Mouse (Mus musculus) hindbrain, embryonic 14.5 days (tissue): Measurements from ENCODE around the gene Eno2. TPM values are rescaled to one million over a fixed set of nuclear protein-coding genes. Genes with fewer than 3 reads are reported as not detected.
"Not testable (repeated sequence)": the region's sequence is repeated elsewhere in the genome, so short reads cannot be mapped to it uniquely, and the experiment has no call there.

Experiments used
- ATAC-seq: fragments of 200-750 bp; cut with Nextera tagmentation; 2 replicates; pipeline ENCODE4 v1.8.0; 2017; ENCODE audit warnings: moderate number of reproducible peaks, mild to moderate bottlenecking, moderate TSS enrichment, moderate library complexity; ENCODE audit not compliant: low FRiP score
- DNase-seq: peaks from one replicate; pipeline ENCODE4 v3.0.0-alpha.2; 2015; ENCODE audit warnings: low spot score
- H3K27ac ChIP-seq: fragments of 300-500 bp; sonication (generic); 2 replicates; pipeline ENCODE4 v1.5.1; 2014; ENCODE audit warnings: mild to moderate bottlenecking, moderate library complexity
- H3K27me3 ChIP-seq: fragments of 300-500 bp; sonication (generic); 2 replicates; pipeline ENCODE4 v1.6.1; 2014; ENCODE audit warnings: mild to moderate bottlenecking, low read length, mixed read lengths; ENCODE audit not compliant: control insufficient read depth, insufficient read depth
- H3K36me3 ChIP-seq: fragments of 300-500 bp; sonication (generic); replicated peaks from 2 replicates; pipeline ENCODE4 v1.6.1; 2014; ENCODE audit not compliant: control insufficient read depth, insufficient read depth
- H3K4me1 ChIP-seq: fragments of 300-500 bp; sonication (generic); replicated peaks from 2 replicates; pipeline ENCODE4 v1.6.1; 2014; ENCODE audit warnings: antibody characterized with exemption, low read length, mixed read lengths; ENCODE audit not compliant: control insufficient read depth, insufficient read depth
- H3K4me2 ChIP-seq: fragments of 300-500 bp; sonication (generic); replicated peaks from 2 replicates; pipeline ENCODE4 v1.6.1; 2014; ENCODE audit warnings: mild to moderate bottlenecking, moderate library complexity
- H3K4me3 ChIP-seq: fragments of 300-500 bp; sonication (generic); replicated peaks from 2 replicates; pipeline ENCODE4 v1.5.1; 2014; ENCODE audit warnings: mild to moderate bottlenecking, low read length
- H3K9ac ChIP-seq: fragments of 300-500 bp; sonication (generic); 2 replicates; pipeline ENCODE4 v1.6.1; 2014
- H3K9me3 ChIP-seq: fragments of 300-500 bp; sonication (generic); 2 replicates; pipeline ENCODE4 v1.6.1; 2016; ENCODE audit warnings: low read length; ENCODE audit not compliant: control insufficient read depth
- WGBS: fragments of 180-500 bp; shearing (Covaris S2); extraction: QIAGEN DNeasy Blood & Tissue Kit; methylation state at CpG from one replicate; pipeline ENCODE4 v1.1.7; 2014; 5-methylcytosine and 5-hydroxymethylcytosine counted together
- polyA plus RNA-seq: library from polyadenylated mRNA; unstranded; fragments of >200 nt; fragmentation: Nextera tagmentation; extraction: Ambion mirVana; gene quantifications from 2 replicates; pipeline ENCODE4 v1.2.1, GENCODE M21; 2014

Eno2 gene
- polyA plus RNA-seq, 1 experiment from 2014 or later: 142 TPM

- 89% methylated on average over 4 of the region's 4 CpGs for WGBS
- Histone ChIP-seq H3K4me3 (no peak overlapping the region), H3K4me1 (peaks cover 29% of the 10 kb centered on the region), H3K4me2 (no peak overlapping the region), H3K9me3 (no peaks in the 10 kb centered on the region), H3K36me3 (peaks cover 20% of the 10 kb centered on the region), H3K9ac (no peak overlapping the region), H3K27ac (no peak overlapping the region), H3K27me3 (no peaks in the 10 kb centered on the region)
- ATAC-seq (no peak), DNase-seq (no peak)
Observed at GRCm38 (mm10) chr6:124807366-124807765, 37.9 kb upstream of the Eno2 start.

- DNase-seq (no peak), ATAC-seq (no peak)
- Histone ChIP-seq H3K9ac (no peak overlapping the region), H3K4me1 (peaks cover 25% of the 10 kb centered on the region), H3K36me3 (peaks cover 13% of the 10 kb centered on the region), H3K4me2 (peak overlapping the region; percentile 74), H3K4me3 (peak overlapping the region; percentile 36; the same call in 1 of the 2 replicates), H3K27me3 (no peaks in the 10 kb centered on the region), H3K27ac (peak overlapping the region; percentile 79), H3K9me3 (no peaks in the 10 kb centered on the region)
- 77% methylated on average over 7 of the region's 7 CpGs for WGBS
Observed at GRCm38 (mm10) chr6:124806446-124807140, 37.1 kb upstream of the Eno2 start.

- peaks cover 25% of the 10 kb centered on the region for H3K4me1 ChIP-seq
- peak overlapping the region; percentile 36 for H3K4me3 ChIP-seq
- WGBS: 2% methylated on average over 34 of the region's 34 CpGs
- peak overlapping the region; percentile 79 for H3K27ac ChIP-seq
- H3K36me3 ChIP-seq: peaks cover 6% of the 10 kb centered on the region
- ATAC-seq (peak; percentile 85), DNase-seq (peak; percentile 91)
- no peaks in the 10 kb centered on the region for H3K27me3 ChIP-seq
- peak overlapping the region; percentile 51 for H3K9ac ChIP-seq
- H3K9me3 ChIP-seq: no peaks in the 10 kb centered on the region
- H3K4me2 ChIP-seq: peak overlapping the region; percentile 74
Observed at GRCm38 (mm10) chr6:124805341-124806321, 36.2 kb upstream of the Eno2 start.

GRCm38 (mm10) chr6:124804341-124804740 lies 34.9 kb upstream of the Eno2 start:
- Histone ChIP-seq H3K4me1 (peaks cover 19% of the 10 kb centered on the region), H3K36me3 (no peaks in the 10 kb centered on the region), H3K9ac (no peak overlapping the region), H3K9me3 (no peaks in the 10 kb centered on the region), H3K27ac (no peak overlapping the region), H3K4me3 (no peak overlapping the region), H3K4me2 (no peak overlapping the region), H3K27me3 (no peaks in the 10 kb centered on the region)
- no peak for ATAC-seq
- 88% methylated on average over 3 of the region's 3 CpGs for WGBS
- DNase-seq: no peak

- DNase-seq, H3K27me3 ChIP-seq, H3K4me3 ChIP-seq, H3K9me3 ChIP-seq, H3K36me3 ChIP-seq, H3K4me2 ChIP-seq, H3K27ac ChIP-seq, ATAC-seq, H3K9ac ChIP-seq: not testable (repeated sequence)
- WGBS: 97% methylated on average over 4 of the region's 4 CpGs
- H3K4me1 ChIP-seq: peaks cover 15% of the 10 kb centered on the region
Observed at GRCm38 (mm10) chr6:124803691-124804090, 34.2 kb upstream of the Eno2 start.

- WGBS: 78% methylated on average over 3 of the region's 3 CpGs
Observed at GRCm38 (mm10) chr6:124803061-124803460, 33.6 kb upstream of the Eno2 start.

GRCm38 (mm10) chr6:124802400-124802799 lies 32.9 kb upstream of the Eno2 start:
- DNase-seq, H3K27ac ChIP-seq, H3K4me3 ChIP-seq, H3K36me3 ChIP-seq, H3K4me2 ChIP-seq, ATAC-seq, H3K9me3 ChIP-seq, H3K27me3 ChIP-seq, H3K9ac ChIP-seq: not testable (repeated sequence)
- H3K4me1 ChIP-seq: peaks cover 11% of the 10 kb centered on the region
- WGBS: 24% methylated on average over 4 of the region's 9 CpGs

More at GRCm38 (mm10) chr6:124803061-124803460, 33.6 kb upstream of the Eno2 start:
- Histone ChIP-seq H3K4me1 (peaks cover 12% of the 10 kb centered on the region), H3K9me3 (no peaks in the 10 kb centered on the region), H3K9ac (no peak overlapping the region), H3K27ac (no peak overlapping the region), H3K36me3 (no peaks in the 10 kb centered on the region), H3K27me3 (no peaks in the 10 kb centered on the region), H3K4me3 (no peak overlapping the region), H3K4me2 (no peak overlapping the region)
- ATAC-seq (no peak), DNase-seq (no peak)

GRCm38 (mm10) chr6:124796200-124796599 lies 26.7 kb upstream of the Eno2 start:
- no peak overlapping the region for H3K4me2 ChIP-seq
- H3K27me3 ChIP-seq: no peaks in the 10 kb centered on the region
- no peaks in the 10 kb centered on the region for H3K9me3 ChIP-seq
- no peak for ATAC-seq
- 86% methylated on average over 2 of the region's 2 CpGs for WGBS
- no peak overlapping the region for H3K9ac ChIP-seq
- no peak for DNase-seq
- no peak overlapping the region for H3K4me3 ChIP-seq
- H3K27ac ChIP-seq: no peak overlapping the region
- no peaks in the 10 kb centered on the region for H3K36me3 ChIP-seq
- H3K4me1 ChIP-seq: no peaks in the 10 kb centered on the region

GRCm38 (mm10) chr6:124795781-124796180 lies 26.3 kb upstream of the Eno2 start:
- no peaks in the 10 kb centered on the region for H3K9me3 ChIP-seq
- no peaks in the 10 kb centered on the region for H3K27me3 ChIP-seq
- ATAC-seq (no peak), DNase-seq (no peak)
- H3K9ac ChIP-seq: no peak overlapping the region
- WGBS: 73% methylated on average over 4 of the region's 4 CpGs
- no peak overlapping the region for H3K4me2 ChIP-seq
- no peak overlapping the region for H3K4me3 ChIP-seq
- no peaks in the 10 kb centered on the region for H3K36me3 ChIP-seq
- no peaks in the 10 kb centered on the region for H3K4me1 ChIP-seq
- no peak overlapping the region for H3K27ac ChIP-seq
